Mouse (Mus musculus) stomach, embryonic 16.5 days (tissue): ENCODE data around the gene Reep6. TPM values are rescaled to one million over a fixed set of nuclear protein-coding genes. Genes with fewer than 3 reads are reported as not detected.
A peak's percentile ranks its signal among the peaks of the same experiment; 100 is the strongest.

Source experiments
- ATAC-seq: fragments of 200-750 bp; cut with Nextera tagmentation; 2 replicates; pipeline ENCODE4 v1.8.0; 2017; ENCODE audit warnings: moderate number of reproducible peaks, moderate TSS enrichment; ENCODE audit not compliant: insufficient read depth, low FRiP score
- H3K27ac ChIP-seq: fragments of 300-500 bp; sonication (generic); 2 replicates; pipeline ENCODE4 v1.5.1; 2014; ENCODE audit warnings: low read length
- H3K27me3 ChIP-seq: fragments of 300-500 bp; sonication (generic); 2 replicates; pipeline ENCODE4 v1.6.1; 2014; ENCODE audit warnings: low read length, control low read depth, mixed read lengths; ENCODE audit not compliant: control insufficient read depth, insufficient read depth
- H3K36me3 ChIP-seq: fragments of 300-500 bp; sonication (generic); 2 replicates; pipeline ENCODE4 v1.6.1; 2014; ENCODE audit warnings: low read length; ENCODE audit not compliant: control insufficient read depth, insufficient read depth
- H3K4me1 ChIP-seq: fragments of 300-500 bp; sonication (generic); 2 replicates; pipeline ENCODE4 v1.6.1; 2014; ENCODE audit warnings: low read length, control low read depth, mixed read lengths; ENCODE audit not compliant: control insufficient read depth, insufficient read depth
- H3K4me2 ChIP-seq: fragments of 300-500 bp; sonication (generic); 2 replicates; pipeline ENCODE4 v1.6.1; 2014; ENCODE audit warnings: low read depth, low read length, mixed read lengths
- H3K4me3 ChIP-seq: fragments of 300-500 bp; sonication (generic); replicated peaks from 2 replicates; pipeline ENCODE4 v1.5.1; 2014; ENCODE audit warnings: mild to moderate bottlenecking, low read length
- H3K9ac ChIP-seq: fragments of 300-500 bp; sonication (generic); 2 replicates; pipeline ENCODE4 v1.6.1; 2014; ENCODE audit warnings: low read length
- H3K9me3 ChIP-seq: fragments of 300-500 bp; sonication (generic); replicated peaks from 2 replicates; pipeline ENCODE4 v1.6.1; 2016; ENCODE audit warnings: low read length, control low read depth; ENCODE audit not compliant: control insufficient read depth
- WGBS: fragments of 180-500 bp; shearing (Covaris S2); extraction: QIAGEN DNeasy Blood & Tissue Kit; methylation state at CpG from one replicate; pipeline ENCODE4 v1.1.7; 2014; 5-methylcytosine and 5-hydroxymethylcytosine counted together
- microRNA-seq: library from miRNA; unstranded; fragments of <30 nt; microRNA quantifications from one replicate; pipeline ENCODE4, GENCODE M21; 2016
- polyA plus RNA-seq: library from polyadenylated mRNA; unstranded; fragments of >200 nt; fragmentation: Nextera tagmentation; extraction: Ambion mirVana; gene quantifications from 2 replicates; pipeline ENCODE4 v1.2.1, GENCODE M21; 2015

Reep6 gene
- polyA plus RNA-seq, 1 experiment from 2014 or later: 45.2 TPM

DNA sequence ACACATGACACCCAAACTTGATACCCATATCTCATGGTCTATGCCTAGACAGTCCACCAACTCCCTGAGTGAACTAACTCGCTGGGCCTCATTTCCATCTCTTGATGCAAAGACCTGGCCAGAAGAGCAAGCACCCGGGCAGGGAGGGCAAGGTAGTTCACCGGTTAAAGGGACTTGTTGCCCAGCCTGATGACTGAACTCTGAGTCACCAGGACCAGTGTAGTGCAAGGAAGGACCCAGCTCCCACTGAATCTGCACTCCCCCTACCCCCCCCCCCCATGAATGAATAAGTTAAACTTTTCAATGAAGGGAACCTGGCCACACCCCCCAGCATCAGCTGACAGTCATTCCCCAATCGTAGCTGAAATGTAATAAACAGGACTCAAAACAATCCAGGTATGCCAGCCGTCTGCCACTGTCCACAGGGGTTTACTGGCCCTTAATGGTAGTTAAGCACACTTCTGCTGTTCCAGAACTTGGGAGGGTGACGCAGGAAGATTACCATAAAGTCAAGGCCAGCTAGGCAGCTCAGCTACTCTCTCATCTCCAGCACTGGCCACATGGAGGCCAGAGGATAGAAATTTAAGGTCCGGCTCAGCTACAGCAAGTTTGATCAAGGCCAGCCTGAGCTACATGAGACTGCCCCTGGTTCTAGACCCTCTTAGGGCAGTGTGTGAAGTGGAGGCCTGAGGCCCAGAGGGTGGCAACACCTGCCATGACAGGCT, 53.0 kb downstream of the Reep6 start:
- no peak overlapping the region for H3K27ac ChIP-seq
- no peak overlapping the region for H3K4me2 ChIP-seq
- no peak overlapping the region for H3K4me3 ChIP-seq
- no peaks in the 10 kb centered on the region for H3K27me3 ChIP-seq
- no peak for ATAC-seq
- no peaks in the 10 kb centered on the region for H3K9me3 ChIP-seq
- H3K36me3 ChIP-seq: peaks cover 16% of the 10 kb centered on the region
- 83% methylated on average over 7 of the region's 7 CpGs for WGBS
- H3K9ac ChIP-seq: no peak overlapping the region
- peaks cover 19% of the 10 kb centered on the region for H3K4me1 ChIP-seq

DNA sequence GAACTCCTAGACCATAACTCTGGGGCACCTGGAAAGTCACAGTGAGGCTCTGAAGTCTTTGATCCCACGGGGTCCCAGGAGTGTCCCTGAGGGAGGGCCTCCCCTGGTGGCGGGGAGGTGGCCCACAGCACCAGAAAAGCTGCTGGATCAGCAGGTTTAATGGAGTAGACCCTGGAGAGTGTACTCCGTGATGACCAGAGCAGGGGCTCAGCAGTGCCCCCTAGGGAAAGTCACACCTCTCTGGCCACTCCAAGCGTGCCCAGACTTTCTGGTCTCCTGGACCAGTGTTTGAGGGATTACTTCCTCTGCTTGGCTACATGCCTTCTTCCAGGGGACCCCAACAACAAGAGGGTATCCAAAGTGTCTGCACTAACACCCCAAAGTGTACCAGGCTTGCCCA, 53.7 kb downstream of the Reep6 start:
- Histone ChIP-seq H3K4me2 (no peak overlapping the region), H3K36me3 (peaks cover 16% of the 10 kb centered on the region), H3K4me3 (no peak overlapping the region), H3K4me1 (peaks cover 24% of the 10 kb centered on the region), H3K27me3 (no peaks in the 10 kb centered on the region), H3K9me3 (no peaks in the 10 kb centered on the region), H3K27ac (no peak overlapping the region), H3K9ac (no peak overlapping the region)
- 55% methylated on average over 4 of the region's 4 CpGs for WGBS
- no peak for ATAC-seq

DNA sequence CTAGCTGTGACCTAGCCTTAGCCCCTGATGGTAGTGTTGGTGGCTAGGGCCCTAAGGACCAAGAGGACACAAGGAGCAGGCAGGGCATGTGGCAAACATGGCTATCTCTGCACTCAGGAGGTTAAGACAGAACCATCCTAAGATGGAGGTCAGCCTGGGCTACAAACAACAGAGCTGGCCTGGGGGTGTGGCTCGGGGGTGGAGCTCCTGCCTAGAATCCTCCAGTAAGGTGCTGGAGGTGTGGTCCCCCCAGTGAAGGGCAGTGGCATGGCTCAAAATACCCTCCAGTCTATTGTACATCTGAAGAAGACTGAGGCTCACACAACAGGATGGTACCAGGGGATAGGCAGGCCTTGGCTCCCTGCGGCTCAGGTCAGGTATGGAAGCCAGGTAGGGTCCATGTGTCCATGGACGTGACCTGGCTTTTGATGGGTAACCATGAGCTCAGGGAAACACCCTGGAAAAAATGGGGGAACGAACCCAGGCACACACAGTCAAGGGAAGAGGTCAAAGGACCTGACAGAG, 54.4 kb downstream of the Reep6 start:
- Histone ChIP-seq H3K4me1 (peaks cover 25% of the 10 kb centered on the region), H3K4me2 (peak overlapping the region; percentile 80; the same call in 1 of the 2 replicates), H3K4me3 (no peak overlapping the region), H3K27ac (no peak overlapping the region), H3K9ac (peak overlapping the region; percentile 9; the same call in 1 of the 2 replicates), H3K9me3 (no peaks in the 10 kb centered on the region), H3K36me3 (peaks cover 16% of the 10 kb centered on the region), H3K27me3 (no peaks in the 10 kb centered on the region)
- no peak for ATAC-seq
- 81% methylated on average over 4 of the region's 4 CpGs for WGBS

DNA sequence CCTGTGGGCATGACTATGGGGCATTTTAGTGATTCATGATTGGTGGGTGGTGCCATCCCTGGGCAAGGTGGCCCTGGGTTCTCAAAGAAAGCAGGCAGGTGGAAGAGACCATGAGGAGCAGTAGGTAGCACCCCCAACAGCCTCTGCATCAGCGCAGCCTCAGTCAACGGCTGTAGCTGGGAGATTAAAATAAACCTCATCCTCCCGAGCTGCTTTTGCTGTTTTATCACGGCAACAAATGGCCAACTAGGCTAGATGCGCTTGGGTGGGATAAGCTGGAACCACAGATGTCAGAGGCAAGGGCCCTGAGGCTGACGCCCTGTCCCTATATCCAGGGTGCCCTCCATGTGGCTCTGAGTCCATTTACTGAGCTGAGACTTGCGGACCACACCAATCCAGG, 55.0 kb downstream of the Reep6 start:
- peaks cover 25% of the 10 kb centered on the region for H3K4me1 ChIP-seq
- H3K9me3 ChIP-seq: no peaks in the 10 kb centered on the region
- H3K27me3 ChIP-seq: no peaks in the 10 kb centered on the region
- WGBS: 79% methylated on average over 7 of the region's 7 CpGs
- H3K4me2 ChIP-seq: peak overlapping the region; percentile 80
- H3K27ac ChIP-seq: no peak overlapping the region
- H3K36me3 ChIP-seq: peaks cover 16% of the 10 kb centered on the region
- peak overlapping the region; percentile 98 for H3K9ac ChIP-seq
- peak overlapping the region; percentile 80 for H3K4me3 ChIP-seq
- ATAC-seq: no peak

DNA sequence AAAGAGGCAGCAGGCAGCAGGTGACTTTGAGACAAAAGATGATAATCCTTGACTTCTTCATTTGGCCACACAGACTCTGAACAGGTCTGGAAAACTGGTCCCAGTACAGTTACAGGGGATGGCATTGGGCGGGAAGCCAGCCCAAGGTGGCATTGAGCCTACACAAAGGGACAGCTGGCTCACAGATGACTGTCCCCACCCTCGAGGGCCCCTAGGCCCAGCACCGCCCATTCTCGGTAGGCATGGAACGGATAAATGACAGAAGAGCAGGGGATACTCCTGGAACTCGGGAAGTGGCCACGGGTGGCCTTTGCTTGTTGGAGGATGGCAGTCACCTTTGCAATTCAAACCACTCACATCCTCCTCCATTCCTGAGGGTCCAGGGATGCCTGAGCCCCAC, 55.6 kb downstream of the Reep6 start:
- peak overlapping the region; percentile 80 for H3K4me2 ChIP-seq
- peaks cover 16% of the 10 kb centered on the region for H3K36me3 ChIP-seq
- H3K4me1 ChIP-seq: peaks cover 25% of the 10 kb centered on the region
- peak overlapping the region; percentile 80 for H3K4me3 ChIP-seq
- no peaks in the 10 kb centered on the region for H3K27me3 ChIP-seq
- no peak overlapping the region; the same call in 1 of the 2 replicates for H3K27ac ChIP-seq
- peak overlapping the region; percentile 98 for H3K9ac ChIP-seq
- no peaks in the 10 kb centered on the region for H3K9me3 ChIP-seq
- no peak for ATAC-seq
- WGBS: 22% methylated on average over 7 of the region's 7 CpGs

Small RNAs within 50 kb of the gene (microRNA-seq; reads per million reads assigned to microRNA genes)
- not detected for gene Gm22721

Other genes with a start within 250 kb of the Reep6 start
- 17.2 and 19.0 TPM in 2 replicates for gene Sbno2, start 224.4 kb upstream of the Reep6 start, polyA plus RNA-seq
- 14.5 and 14.8 TPM in 2 replicates for gene Stk11, start 214.2 kb upstream of the Reep6 start, polyA plus RNA-seq
- 536 and 594 TPM in 2 replicates for gene Atp5d, start 191.3 kb upstream of the Reep6 start, polyA plus RNA-seq
- gene Cbarp, start 189.1 kb upstream of the Reep6 start, polyA plus RNA-seq: 3.1 and 3.9 TPM in 2 replicates
- gene Midn, start 181.7 kb upstream of the Reep6 start, polyA plus RNA-seq: 7.8 and 9.8 TPM in 2 replicates
- gene Cirbp, start 164.0 kb upstream of the Reep6 start, polyA plus RNA-seq: 69.8 and 80.8 TPM in 2 replicates
- gene 1600002K03Rik, start 157.0 kb upstream of the Reep6 start, polyA plus RNA-seq: 16.4 and 16.6 TPM in 2 replicates
- gene Efna2, start 150.5 kb upstream of the Reep6 start, polyA plus RNA-seq: 9.3 and 10.5 TPM in 2 replicates
- gene Mum1, start 103.5 kb upstream of the Reep6 start, polyA plus RNA-seq: 50.8 and 51.6 TPM in 2 replicates
- 340 and 344 TPM in 2 replicates for gene Ndufs7, start 80.8 kb upstream of the Reep6 start, polyA plus RNA-seq
- gene Gamt, start 68.9 kb upstream of the Reep6 start, polyA plus RNA-seq: 92.0 and 115 TPM in 2 replicates
- 35.8 and 43.9 TPM in 2 replicates for gene Dazap1, start 68.5 kb upstream of the Reep6 start, polyA plus RNA-seq
- 807 and 821 TPM in 2 replicates for gene Rps15, start 37.5 kb upstream of the Reep6 start, polyA plus RNA-seq
- gene Apc2, start 34.0 kb upstream of the Reep6 start, polyA plus RNA-seq: 3.3 and 4.3 TPM in 2 replicates
- gene 2310011J03Rik, start 9.4 kb upstream of the Reep6 start, polyA plus RNA-seq: 46.6 and 48.1 TPM in 2 replicates
- gene Pcsk4, start 455 bp upstream of the Reep6 start, polyA plus RNA-seq: 3.7 and 4.4 TPM in 2 replicates
- gene Adamtsl5, start 18.5 kb downstream of the Reep6 start, polyA plus RNA-seq: 22.0 and 24.0 TPM in 2 replicates
- gene Plk5, start 26.5 kb downstream of the Reep6 start, polyA plus RNA-seq: 0.14 and 0.61 TPM in 2 replicates
- 3.0 and 4.1 TPM in 2 replicates for gene Mex3d, start 57.7 kb downstream of the Reep6 start, polyA plus RNA-seq
- 131 and 139 TPM in 2 replicates for gene Mbd3, start 69.6 kb downstream of the Reep6 start, polyA plus RNA-seq
- 669 and 707 TPM in 2 replicates for gene Uqcr11, start 76.9 kb downstream of the Reep6 start, polyA plus RNA-seq
- gene Tcf3, start 103.7 kb downstream of the Reep6 start, polyA plus RNA-seq: 46.1 and 57.9 TPM in 2 replicates
- 0.06 and 0.08 TPM in 2 replicates for gene Onecut3, start 164.9 kb downstream of the Reep6 start, polyA plus RNA-seq
- 0.12 and 0.21 TPM in 2 replicates for gene Atp8b3, start 209.2 kb downstream of the Reep6 start, polyA plus RNA-seq
- gene Rexo1, start 231.6 kb downstream of the Reep6 start, polyA plus RNA-seq: 16.7 TPM in 2 replicates
- gene Klf16, start 247.4 kb downstream of the Reep6 start, polyA plus RNA-seq: 8.4 and 8.7 TPM in 2 replicates